Mouse (Mus musculus) C2C12 (cell line): ENCODE data around the gene Akap8l. TPM values are rescaled to one million over a fixed set of nuclear protein-coding genes. Genes with fewer than 3 reads are reported as not detected.

ENCODE experiments used
- H3K27me3 ChIP-seq: one replicate; pipeline ENCODE4 v1.6.1; 2011; ENCODE audit not compliant: control insufficient read depth, insufficient read depth, insufficient read length
- H3K36me3 ChIP-seq: one replicate; pipeline ENCODE4 v1.6.1; 2011; ENCODE audit not compliant: control insufficient read depth, insufficient read depth
- H3K4me3 ChIP-seq: one replicate; pipeline ENCODE4 v1.5.1; 2011; ENCODE audit warnings: mild to moderate bottlenecking, control low read depth; ENCODE audit not compliant: poor library complexity, insufficient read depth, severe bottlenecking
- H3K79me2 ChIP-seq: one replicate; pipeline ENCODE4 v1.6.1; 2011; ENCODE audit not compliant: control insufficient read depth, insufficient read depth
- H3K79me3 ChIP-seq: one replicate; pipeline ENCODE4 v1.6.1; 2011; ENCODE audit warnings: low read depth, control low read depth
- H3ac ChIP-seq: one replicate; pipeline ENCODE3; 2011; ENCODE audit warnings: low read depth; ENCODE audit not compliant: control insufficient read depth, insufficient read length
- CEBPB ChIP-seq: IDR thresholded peaks from one replicate; pipeline ENCODE4 v1.6.1; 2011; ENCODE audit warnings: low read depth, mild to moderate bottlenecking, control low read depth, moderate library complexity
- CTCF ChIP-seq: IDR thresholded peaks from one replicate; pipeline ENCODE4 v1.5.1; 2011; ENCODE audit not compliant: control insufficient read depth, insufficient read depth, insufficient read length
- FOSL1 ChIP-seq: IDR thresholded peaks from one replicate; pipeline ENCODE4 v1.8.0; 2011; ENCODE audit warnings: mild to moderate bottlenecking, low read length; ENCODE audit not compliant: poor library complexity, insufficient read depth, severe bottlenecking
- MAX ChIP-seq: IDR thresholded peaks from one replicate; pipeline ENCODE4 v1.6.1; 2011; ENCODE audit warnings: mild to moderate bottlenecking, control low read depth
- MYOD1 ChIP-seq: IDR thresholded peaks from one replicate; pipeline ENCODE4 v1.6.1; 2011; ENCODE audit warnings: low read depth; ENCODE audit not compliant: control insufficient read depth, insufficient read length
- MYOG ChIP-seq: IDR thresholded peaks from one replicate; pipeline ENCODE4 v1.6.1; 2011; ENCODE audit not compliant: control insufficient read depth, insufficient read length; ENCODE audit errors: extremely low read depth
- USF1 ChIP-seq: IDR thresholded peaks from one replicate; pipeline ENCODE4 v1.6.1; 2011; ENCODE audit warnings: low read depth, mild to moderate bottlenecking, control low read depth, moderate library complexity
- polyA plus RNA-seq: library from polyadenylated mRNA; unstranded; fragments of >200 nt; fragmentation: generic; extraction: Trizol; gene quantifications from one replicate; pipeline ENCODE4 v1.2.1, GENCODE M21; 2012; ENCODE audit warnings: missing spikeins

Akap8l gene
- polyA plus RNA-seq, 1 experiment, result 10.9 TPM

GRCm38 (mm10) chr17:32284262-32285137 lies 65.9 kb downstream of the Akap8l start, which contains the start of gene Brd4:
Gene Brd4 (minus strand): TSS chr17:32284722.
- TF ChIP-seq MAX (peak; percentile 47), CTCF (no peak), CEBPB (peak; percentile 84), MYOD1 (no peak), MYOG (no peak)
- H3K27me3 ChIP-seq, result no peaks in the 10 kb centered on the region
- peak within 1 kb of the TSS; percentile 86 for H3K4me3 ChIP-seq
- H3ac ChIP-seq, result peak within 1 kb of the TSS; percentile 95
- peaks cover 50% of the 10 kb centered on the region for H3K79me3 ChIP-seq
- peaks cover 6% of the 10 kb centered on the region for H3K36me3 ChIP-seq
- H3K79me2 ChIP-seq, result peaks cover 71% of the 10 kb centered on the region

GRCm38 (mm10) chr17:32283771-32284221 lies 66.6 kb downstream of the Akap8l start:
- Histone ChIP-seq H3K27me3 (no peaks in the 10 kb centered on the region), H3K36me3 (peaks cover 12% of the 10 kb centered on the region), H3K79me3 (peaks cover 57% of the 10 kb centered on the region), H3K79me2 (peaks cover 78% of the 10 kb centered on the region), H3ac (peak overlapping the region; percentile 95), H3K4me3 (peak overlapping the region; percentile 86)
- TF ChIP-seq CTCF, result no peak
- no peak for TF ChIP-seq MYOD1
- TF ChIP-seq USF1, result no peak
- TF ChIP-seq MAX, result no peak
- TF ChIP-seq MYOG, result no peak
- TF ChIP-seq FOSL1, result no peak
- no peak for TF ChIP-seq CEBPB

- Histone ChIP-seq H3K4me3 (peak overlapping the region; percentile 86), H3K79me2 (peaks cover 82% of the 10 kb centered on the region), H3ac (peak overlapping the region; percentile 95), H3K27me3 (no peaks in the 10 kb centered on the region), H3K79me3 (peaks cover 61% of the 10 kb centered on the region), H3K36me3 (peaks cover 14% of the 10 kb centered on the region)
- TF ChIP-seq USF1 (peak; percentile 57), CEBPB (no peak), FOSL1 (no peak), MAX (no peak), CTCF (no peak), MYOD1 (no peak), MYOG (no peak)
Measured at GRCm38 (mm10) chr17:32283341-32283740, 67.1 kb downstream of the Akap8l start.

GRCm38 (mm10) chr17:32281611-32282310 lies 68.6 kb downstream of the Akap8l start:
- H3K79me3 ChIP-seq, result peaks cover 76% of the 10 kb centered on the region
- H3K4me3 ChIP-seq, result no peak overlapping the region
- no peaks in the 10 kb centered on the region for H3K27me3 ChIP-seq
- TF ChIP-seq CEBPB (no peak), CTCF (no peak), MYOD1 (no peak), MYOG (no peak), FOSL1 (no peak), USF1 (no peak), MAX (no peak)
- H3K36me3 ChIP-seq, result peaks cover 14% of the 10 kb centered on the region
- H3K79me2 ChIP-seq, result peaks cover 93% of the 10 kb centered on the region
- no peak overlapping the region for H3ac ChIP-seq

GRCm38 (mm10) chr17:32281126-32281525 lies 69.3 kb downstream of the Akap8l start:
- H3K36me3 ChIP-seq, result peaks cover 14% of the 10 kb centered on the region
- no peak overlapping the region for H3ac ChIP-seq
- peaks cover 82% of the 10 kb centered on the region for H3K79me3 ChIP-seq
- H3K79me2 ChIP-seq, result peaks cover 99% of the 10 kb centered on the region
- no peak overlapping the region for H3K4me3 ChIP-seq
- TF ChIP-seq USF1 (no peak), CTCF (no peak), CEBPB (no peak), MAX (no peak), MYOG (no peak), FOSL1 (no peak), MYOD1 (no peak)
- no peaks in the 10 kb centered on the region for H3K27me3 ChIP-seq
